Mouse (Mus musculus): ENCODE data around the gene Kmt5a.
A peak's percentile ranks its signal among the peaks of the same experiment; 100 is the strongest.
"Not testable (repeated sequence)": the region's sequence is repeated elsewhere in the genome, so short reads cannot be mapped to it uniquely, and the experiment has no call there.

The Kmt5a gene

DNA sequence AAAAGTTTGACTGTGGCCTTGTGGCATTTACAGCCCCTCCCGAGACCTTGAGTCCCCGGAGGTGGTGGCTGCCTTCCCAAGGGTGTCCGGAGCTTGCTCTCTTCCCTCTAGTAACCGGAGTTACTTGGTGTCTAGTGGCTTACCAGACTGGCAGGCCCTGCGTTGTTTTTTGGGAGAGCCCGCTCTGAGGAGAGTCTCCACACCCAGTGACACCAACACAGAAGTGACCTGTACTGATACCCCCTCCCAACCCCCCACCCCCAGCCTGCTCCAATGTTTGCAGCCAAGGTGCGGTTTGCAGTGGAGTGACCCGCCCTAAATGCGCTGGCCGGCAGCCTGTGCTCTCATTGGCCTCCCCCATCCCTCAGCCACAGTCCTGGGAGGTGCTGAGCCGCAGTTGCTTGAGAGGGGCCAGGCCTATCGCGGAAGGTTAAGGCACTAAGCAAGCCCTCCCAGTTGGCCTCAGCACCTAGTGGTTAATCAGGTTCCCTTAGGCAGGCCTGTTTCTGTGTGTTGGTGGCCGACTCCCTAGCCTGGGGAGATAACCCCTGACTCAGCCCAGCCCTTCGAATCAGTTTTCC, 6.7 kb downstream of the Kmt5a start:
- peak; percentile 99 for DNase-seq

DNA sequence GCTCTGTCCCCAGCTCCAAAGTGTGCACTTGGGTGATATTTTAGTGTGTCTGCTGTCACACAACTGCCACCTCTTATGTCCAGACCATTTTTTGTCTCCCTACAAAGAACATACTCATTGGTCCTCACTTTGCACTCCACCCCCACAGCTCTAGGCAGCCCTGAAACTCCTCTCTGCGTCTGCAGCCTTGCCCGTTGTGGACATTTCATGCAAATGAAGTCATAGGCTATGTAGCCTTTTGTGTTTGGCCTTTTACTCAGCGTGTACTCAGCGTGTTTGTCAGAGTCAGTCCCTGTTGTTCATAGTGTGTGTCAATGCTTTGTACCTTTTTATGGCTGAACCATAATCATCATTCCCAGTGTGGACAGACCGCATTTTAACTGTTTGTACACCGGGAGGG, 9.8 kb downstream of the Kmt5a start:
- peak; percentile 93 for DNase-seq

DNA sequence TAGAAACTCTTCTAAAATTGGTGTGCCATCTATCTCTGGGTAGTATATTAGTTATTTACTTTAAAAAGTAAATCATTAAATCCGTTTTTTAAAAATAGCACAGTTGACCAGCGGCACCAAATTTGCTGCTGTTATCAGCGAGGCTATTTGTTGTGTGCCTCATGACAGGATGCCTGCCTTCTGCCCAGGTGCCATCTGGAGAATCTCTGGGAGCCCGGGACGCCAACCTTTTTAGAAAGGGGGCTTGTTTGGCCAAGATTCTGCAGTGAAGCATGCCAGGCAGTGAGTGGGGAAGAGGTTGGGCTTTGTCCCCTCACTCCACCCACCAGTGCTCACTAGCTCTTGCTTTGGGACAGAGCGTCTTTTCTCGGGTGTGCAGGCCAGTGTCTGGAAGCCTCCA, 10.3 kb downstream of the Kmt5a start:
- peak; percentile 96 for DNase-seq

DNA sequence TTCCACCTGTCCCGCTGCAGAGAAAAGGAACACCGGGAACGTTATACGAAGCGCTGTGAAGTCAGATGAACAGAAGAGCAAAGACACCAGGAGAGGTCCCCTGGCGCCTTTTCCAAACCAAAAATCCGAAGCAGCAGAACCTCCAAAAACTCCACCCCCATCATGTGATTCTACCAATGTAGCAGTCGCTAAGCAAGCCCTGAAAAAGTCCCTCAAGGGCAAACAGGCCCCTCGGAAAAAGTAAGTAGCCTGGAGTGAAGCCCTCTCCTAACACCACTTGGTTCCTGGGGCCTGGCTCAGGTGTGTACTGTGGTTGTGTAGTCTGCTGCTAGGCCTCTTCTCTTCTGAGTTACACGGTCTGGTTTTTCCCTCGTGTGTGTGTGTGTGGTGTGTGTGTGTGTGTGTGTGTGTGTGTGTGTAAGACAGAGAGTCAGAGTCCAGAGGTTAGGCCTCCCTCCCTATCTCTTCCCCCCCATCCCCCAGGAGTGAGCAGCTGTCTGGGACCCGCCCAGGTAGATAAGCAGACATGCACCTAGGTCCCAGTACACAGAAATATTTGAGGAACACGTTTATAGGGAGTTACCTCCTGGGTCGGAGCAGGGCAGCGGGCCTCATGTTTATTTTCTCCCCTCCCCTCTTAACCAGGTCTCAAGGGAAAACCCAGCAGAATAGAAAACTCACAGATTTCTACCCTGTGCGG, 11.1 kb downstream of the Kmt5a start:
- DNase-seq = no peak

DNA sequence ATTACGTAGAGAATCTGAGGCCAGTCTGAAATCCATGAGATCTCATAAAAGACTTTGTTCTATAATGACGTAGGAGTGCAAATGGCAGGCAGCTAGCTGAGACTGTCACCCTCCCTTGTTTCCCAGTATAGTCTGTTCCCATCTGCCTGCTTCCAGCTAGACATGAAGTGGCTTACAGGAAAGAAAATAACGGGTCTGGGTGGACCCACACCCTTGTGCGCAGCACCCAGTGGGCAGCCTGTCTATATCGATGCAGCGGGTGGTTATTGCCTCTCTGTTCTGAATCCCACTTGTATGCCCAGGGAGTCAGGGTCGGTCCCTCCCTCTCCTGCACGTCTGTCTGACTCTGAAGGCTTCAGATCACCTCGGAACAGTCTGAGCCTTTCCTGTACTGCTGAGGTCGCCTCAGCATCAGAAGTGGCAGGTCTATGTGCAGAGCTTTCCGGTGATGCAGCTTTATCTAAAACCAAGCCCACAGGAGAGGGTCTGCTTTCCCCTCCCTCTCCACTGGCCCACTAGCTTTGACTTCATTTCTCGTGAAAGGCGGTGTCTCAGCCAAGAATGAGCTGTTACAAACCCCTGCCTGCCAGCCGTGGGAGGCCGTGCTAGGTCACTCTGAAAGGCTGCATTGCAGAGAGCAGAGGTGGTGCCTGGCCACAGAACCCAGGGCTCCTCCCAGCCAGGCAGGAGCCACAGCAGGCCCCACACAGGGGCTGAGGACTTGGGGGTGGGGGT, 12.9 kb downstream of the Kmt5a start:
- peak; percentile 93 for DNase-seq

DNA sequence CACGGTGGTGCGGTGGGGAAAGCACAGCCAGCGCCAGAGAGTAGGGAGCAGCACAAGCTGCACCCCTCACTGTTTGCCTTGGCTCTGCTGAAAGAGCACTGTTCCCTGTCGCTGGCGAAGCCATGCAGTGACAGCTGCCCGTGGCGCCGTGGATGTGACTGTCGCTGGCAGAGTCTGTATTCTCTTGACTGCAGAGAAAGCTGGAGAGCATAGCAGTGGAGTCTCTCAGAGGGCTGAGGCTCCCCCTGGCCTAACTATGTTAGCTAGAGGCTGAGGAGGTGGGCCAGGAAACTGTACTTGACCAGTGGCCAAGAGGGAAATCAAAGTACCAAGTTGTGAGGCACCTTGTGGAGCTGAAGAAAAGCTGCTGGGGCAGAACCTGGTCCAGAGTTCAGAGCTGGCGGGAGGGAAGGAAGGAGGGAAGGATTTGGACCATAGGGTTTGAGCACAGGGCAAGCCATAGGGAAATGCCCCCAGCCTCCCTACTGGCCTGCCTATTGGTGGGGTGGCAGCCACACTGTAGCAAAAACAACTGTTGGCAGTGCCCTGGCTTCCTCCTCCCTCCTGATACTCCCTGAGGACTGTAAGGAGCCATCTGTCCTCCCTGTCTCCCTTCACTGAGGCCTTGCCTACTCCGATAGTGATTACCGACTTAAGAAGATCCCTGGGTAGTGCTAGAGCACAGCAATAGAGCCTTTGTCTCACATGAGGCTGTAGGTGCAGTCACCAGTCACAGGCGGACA, 13.8 kb downstream of the Kmt5a start:
- peak; percentile 91 for DNase-seq

DNA sequence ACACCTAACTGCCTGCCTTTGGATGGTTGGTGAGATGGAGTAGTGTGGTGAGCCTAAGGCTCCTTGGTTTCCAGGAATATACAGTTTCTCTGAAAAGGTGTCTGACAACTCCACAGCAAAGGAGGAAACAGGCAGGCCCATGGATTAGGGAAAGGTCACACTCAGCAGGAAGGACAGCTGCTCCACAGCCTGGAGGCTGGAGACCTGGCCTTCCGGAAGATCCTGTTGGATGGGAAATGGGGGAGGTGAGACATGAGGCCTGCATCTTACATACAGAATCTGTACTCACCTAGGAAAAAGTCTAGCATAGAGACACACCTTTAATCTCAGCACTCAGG, 14.3 kb downstream of the Kmt5a start:
- DNase-seq = no peak

DNA sequence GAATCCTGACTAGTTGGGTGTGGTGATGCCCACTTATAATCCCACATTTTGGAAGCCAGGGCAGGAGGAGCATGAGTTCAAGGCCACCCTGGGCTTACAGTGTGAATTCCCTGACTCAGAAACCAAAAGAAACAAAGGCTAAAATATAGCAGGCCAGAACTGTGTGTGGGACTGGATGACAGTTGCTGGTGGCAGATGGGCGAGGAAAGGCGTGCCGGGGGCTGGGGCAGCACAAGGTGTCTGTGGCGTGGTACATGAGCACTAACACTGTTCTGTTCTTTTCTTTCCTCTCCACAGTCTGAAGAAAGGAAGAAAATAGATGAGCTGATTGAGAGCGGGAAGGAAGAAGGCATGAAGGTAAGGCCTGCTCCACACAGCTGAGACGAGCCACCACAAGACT, 17.0 kb downstream of the Kmt5a start:
- no peak for DNase-seq

DNA sequence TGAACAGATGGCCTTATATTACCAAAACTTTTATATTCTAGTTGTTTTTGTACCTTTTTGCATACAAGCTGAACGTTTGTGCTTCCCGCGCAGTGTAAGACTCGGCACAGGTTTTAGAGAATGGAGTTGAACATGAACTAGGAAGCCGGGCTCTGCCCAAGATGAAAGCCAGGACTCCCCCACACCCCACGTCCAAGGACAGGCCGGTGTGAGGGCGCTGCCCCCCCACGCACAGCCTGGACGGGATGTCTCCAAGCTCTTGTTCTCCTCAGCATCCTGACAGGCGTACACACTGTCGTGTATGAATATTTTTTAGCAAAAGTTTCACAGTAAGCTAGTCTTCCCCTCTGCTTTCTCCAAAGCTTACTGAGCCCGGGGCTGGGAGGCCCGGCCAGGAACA, 21.2 kb downstream of the Kmt5a start:
- not testable (repeated sequence) for DNase-seq

DNA sequence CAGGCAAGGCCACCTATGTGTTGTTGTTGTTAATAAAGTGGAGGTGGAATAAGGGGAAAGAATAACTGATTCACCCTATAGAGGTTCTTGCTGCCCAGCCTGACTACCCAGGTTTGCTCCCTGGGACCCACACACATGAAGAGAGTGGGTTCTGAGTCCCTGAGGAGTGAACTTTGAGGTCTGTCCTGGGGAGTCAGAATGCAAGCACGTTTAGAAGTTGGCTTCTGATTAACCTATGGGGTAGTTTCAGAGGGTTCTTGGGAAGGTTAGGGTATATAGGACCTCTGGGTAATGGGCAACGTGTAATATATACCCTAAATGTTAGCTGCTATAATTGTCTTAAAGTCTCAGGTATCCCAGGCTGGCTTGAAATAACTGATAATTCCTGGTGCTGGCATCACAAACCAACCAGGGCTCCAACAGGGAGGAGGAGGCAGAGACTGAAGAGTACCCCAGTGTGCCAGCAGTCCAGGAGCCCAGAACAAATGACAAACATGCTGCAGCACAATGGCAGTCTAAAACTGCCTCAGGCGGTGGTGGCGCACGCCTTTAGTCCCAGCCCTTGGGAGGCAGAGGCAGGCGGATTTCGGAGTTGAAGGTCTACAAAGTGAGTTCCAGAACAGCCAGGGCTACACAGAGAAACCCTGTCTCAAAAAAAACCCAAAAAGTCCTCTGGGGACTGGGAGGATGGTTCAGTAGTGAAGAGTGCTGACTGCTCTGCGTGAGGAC, 22.7 kb downstream of the Kmt5a start:
- no peak for DNase-seq

DNA sequence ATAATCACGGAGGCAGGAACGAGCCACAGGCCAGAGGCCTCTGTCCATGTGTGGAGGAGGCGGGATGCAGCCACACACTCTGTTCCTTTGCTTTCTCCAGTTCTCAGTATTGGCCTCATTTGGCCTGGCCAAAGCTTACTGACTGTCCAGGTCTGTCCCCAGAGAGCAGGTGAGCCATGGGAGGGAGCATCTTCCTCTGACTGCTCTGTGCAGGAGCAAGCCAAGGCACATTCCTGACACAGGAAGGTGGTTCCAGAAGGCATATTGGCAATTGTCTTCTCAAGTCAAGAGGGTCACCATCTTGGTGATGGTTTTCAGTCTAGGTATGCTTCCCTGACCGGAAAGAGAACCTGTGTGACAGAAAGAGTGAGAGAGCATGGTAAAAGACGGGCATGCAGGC, 23.7 kb downstream of the Kmt5a start:
- DNase-seq = no peak

DNA sequence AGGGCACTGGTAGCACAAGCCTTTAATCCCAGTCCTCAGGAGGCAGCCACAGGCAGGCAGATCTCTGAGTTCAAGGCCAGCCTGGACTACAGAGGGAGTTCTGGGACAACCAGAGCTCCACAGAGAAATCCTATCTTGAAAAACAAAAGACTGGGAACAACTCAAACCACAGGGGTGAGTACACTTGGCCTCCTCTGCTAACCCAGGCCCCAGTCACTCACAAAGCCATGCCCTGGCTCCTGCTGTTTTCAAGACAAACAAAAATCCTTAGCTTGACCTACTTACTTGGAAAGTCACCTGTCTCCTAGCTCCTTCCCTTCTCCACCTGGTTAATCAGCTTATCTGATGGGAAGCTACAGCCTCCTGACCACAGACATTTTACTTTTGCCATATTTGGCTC, 25.2 kb downstream of the Kmt5a start:
- no peak for DNase-seq

DNA sequence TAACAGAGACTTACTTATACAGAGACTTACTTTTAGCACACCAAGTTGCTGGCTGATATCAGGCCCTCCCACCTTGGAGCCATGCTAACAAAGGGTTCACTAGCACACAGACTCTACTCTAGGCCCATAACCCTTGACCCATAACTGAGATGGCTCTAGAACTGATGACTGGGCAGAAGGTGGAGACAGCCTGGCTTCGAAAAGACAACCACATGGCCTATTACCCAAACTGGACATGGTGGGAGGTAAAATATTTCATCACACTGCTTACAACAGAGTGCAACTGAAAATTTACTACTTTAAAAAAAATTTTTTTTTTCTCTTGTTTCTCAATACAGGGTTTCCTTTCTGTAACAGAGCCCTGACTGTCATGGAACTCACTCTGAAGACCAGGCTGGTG, 28.0 kb downstream of the Kmt5a start:
- DNase-seq = no peak

DNA sequence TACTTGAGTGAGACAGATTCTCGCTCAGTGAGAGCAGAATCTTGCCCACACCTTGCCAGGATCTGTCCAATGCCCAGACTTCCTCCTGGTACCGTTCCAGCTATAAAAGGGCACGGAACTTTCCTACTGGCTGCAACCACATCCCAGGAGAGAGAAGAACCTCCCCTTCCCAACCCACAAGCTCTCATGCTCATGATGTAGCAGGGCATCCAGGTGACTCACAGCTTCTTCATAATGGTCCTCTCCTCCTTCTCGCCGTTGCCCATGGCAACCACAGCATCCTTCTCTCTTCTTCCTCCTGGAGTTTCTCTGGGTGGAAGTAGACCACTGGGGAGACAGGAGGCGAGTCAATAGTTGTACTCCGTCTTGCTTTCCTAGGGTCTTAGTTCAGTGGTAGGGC, 28.6 kb downstream of the Kmt5a start:
- DNase-seq = no peak

DNA sequence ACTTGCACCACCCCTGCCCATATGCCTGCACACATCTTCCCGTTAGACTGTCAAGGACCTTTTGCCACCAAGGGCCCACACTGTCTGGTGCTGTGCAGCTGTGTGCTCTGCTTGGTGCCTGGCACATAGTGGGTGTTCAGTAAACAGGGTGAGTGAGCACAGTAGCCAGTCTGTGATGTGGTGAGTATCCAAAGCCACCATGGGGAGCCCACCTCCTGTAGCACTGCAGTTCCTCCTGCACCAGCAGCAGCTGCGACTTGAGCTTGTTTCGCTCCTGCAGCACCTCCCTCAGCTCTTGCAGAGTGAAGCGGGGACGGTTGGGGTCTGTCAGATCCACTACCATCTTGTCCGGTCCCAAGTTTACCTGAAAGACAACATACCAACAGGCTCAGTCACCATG, 29.8 kb downstream of the Kmt5a start:
- DNase-seq = no peak

DNA sequence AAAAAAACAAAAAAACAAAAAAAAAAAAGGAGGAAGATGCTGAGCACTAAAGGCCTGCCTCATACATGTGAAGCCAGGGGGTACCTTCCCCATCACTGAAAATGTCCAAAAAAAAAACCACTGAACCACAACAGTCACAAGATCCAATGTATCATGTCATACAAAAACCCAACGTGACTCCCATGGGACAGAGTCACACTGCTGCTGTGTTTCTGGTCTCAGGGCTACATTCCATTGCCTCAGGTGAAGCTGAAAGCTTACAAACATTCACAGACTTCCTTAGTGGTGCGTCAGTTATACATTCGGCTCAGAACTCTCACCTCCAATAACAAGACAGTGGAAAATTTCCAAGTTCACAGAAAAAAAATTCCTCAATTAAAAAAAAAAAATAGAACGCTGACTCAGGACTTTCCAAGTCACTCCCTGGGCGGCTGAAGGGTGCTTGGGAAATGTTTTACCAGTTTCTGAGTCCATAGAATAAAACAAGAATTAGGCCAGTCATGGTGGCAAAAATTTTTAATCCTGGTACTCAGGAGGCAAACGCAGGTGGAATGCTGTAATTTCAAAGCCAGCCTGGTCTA, 31.0 kb downstream of the Kmt5a start:
- no peak for DNase-seq

DNA sequence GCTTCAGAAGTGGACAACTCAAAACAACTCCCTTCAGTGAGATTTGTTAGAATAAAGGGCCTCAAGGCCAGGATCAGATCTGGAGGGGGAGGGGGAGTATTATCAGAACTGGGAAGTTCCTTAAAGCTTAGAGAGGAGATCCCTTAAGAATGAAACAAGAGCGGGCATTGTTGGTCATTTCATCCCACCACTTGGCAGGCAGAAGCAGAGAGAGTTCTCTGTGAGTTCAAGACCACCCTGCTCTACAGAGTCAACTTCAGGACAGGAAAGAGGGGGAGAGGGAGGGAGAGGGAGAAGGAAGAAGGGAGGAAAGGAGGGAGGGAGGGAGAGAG, 39.1 kb downstream of the Kmt5a start:
- DNase-seq = peak; percentile 90

DNA sequence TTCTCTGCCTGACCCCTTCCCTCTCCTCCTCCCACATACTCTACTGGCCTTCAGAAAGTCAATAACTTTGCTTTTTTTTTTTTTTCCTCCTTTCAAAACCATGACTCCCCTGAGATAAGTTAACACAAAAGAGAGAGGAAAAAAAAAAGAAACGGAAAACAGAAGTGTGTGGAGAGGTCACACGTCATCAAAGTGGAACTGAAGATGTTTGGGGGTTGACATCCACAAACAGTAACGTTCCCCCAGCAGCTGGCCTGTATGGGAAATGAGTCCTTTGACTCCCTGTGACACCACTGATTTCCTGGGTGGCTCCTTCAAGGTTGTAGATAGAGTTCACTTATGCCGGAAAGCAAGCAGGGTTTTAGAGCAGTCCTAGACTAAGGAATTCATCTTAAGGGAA, 40.4 kb downstream of the Kmt5a start:
- peak; percentile 90 for DNase-seq

DNA sequence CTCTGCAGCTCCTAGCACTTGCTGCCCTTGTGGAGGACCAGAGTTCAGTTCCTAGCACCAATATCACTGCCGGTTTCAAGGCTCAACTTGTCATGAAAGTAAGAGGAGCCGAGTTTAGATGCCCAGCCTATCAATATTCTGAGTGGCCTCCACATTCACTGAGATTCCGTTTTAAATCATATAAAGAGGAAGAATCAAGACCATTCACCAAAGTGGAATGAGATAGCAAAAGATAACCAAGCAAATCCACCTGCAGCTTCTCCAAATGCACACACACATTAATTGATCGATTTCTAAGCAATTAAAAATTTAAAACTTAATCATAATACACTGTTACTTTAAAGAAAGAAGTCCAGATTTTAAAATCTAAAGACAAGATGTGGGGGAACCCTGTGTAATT, 42.0 kb downstream of the Kmt5a start:
- DNase-seq = no peak

DNA sequence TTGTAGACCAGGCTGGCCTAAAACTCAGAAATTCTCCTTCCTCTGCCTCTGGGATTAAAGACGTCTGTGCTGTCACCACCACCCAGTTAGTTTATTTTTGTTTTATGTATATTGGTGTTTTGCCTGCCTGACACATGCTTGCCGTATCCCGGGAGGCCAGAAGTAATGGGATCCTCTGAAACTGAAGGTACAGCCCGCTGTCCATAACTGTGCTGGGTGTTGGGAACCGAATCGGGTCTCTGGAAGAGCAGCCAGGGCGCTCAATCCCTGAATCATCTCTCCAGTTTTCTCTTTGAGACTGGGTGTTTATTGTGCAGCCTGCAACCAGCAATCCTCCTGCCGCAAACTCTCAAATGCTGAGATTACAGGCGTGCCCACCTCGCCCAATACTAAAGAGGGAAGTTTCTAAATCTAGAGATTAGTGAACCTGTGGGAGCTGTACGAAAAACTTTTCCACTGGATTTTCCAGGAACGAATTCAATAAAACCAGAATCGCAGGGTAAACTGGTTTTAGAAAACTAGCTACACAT, 42.8 kb downstream of the Kmt5a start:
- peak; percentile 92 for DNase-seq

DNA sequence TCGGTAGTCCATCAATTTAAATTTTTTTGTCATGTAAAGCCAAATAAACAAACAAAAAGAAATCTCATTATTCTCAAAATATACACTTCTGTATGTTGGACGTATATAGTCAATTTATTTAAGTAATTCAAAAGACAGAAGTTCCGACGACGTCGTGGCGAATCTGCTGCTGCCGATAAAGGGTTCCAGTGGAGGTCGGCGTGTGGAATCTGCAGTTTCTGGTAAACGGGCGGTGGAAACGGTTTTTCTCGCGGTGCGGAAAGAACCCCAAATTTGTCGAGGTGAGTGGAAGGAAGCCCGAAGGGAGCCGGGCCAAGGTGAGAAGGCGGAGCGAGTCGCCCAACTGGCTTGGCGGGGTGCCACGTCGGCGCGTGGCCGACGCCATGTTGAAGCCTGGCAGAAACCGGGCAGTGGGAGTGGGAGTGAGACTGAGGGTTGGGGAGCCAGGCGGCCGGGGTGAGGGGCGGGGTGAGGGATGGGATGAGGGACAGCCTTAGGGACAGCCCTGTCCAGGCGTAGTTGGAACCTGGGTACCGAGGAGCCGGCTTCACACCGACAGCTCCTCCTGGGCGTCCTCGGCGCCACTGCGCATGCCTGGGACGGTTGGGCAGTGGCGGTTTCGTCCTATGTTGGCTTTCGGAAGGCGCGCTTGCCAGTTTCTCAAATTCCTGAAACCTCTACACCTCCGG, 43.4 kb downstream of the Kmt5a start, which contains the start of gene Snrnp35:
Snrnp35 (plus strand) TSS at position 169 of the 689 bp plus-strand sequence.
- DNase-seq = peak; percentile 99
